Mouse (Mus musculus): ENCODE results near the gene Foxn3.

Foxn3 gene

GRCm38 (mm10) chr12:99361752-99362132 lies 201.6 kb downstream of the Foxn3 start:
- ChIA-PET POLR2A (interaction anchor here in 3 of 4 experiments (0.6 to 7.3 kb wide), 33 partner anchors 8 to 141 kb away, joined by 3 to 105 read pairs (median 6); no protein-coding TSS in a partner anchor), CTCF (interaction anchor here in 1 of 4 experiments (0.6 kb wide), 1 partner anchor 97 kb away, joined by 7 read pairs; no protein-coding TSS in a partner anchor)

GRCm38 (mm10) chr12:99360958-99361751 lies 202.2 kb downstream of the Foxn3 start:
- CTCF ChIA-PET, result interaction anchor here in 1 of 4 experiments (0.5 kb wide), 1 partner anchor 30 kb away, joined by 3 read pairs; no protein-coding TSS in a partner anchor
- POLR2A ChIA-PET, result interaction anchor here in 3 of 4 experiments (0.6 to 7.3 kb wide), 44 partner anchors 8 to 146 kb away, joined by 3 to 105 read pairs (median 5); no protein-coding TSS in a partner anchor

- ChIA-PET POLR2A (interaction anchor here in 3 of 4 experiments (0.7 to 4.0 kb wide), 4 partner anchors 10 to 36 kb away, joined by 6 to 34 read pairs (median 13); no protein-coding TSS in a partner anchor), CTCF (no interaction called here)
Observed at GRCm38 (mm10) chr12:99358698-99359097, 204.7 kb downstream of the Foxn3 start.

- CTCF ChIA-PET, result no interaction called here
- POLR2A ChIA-PET, result interaction anchor here in 3 of 4 experiments (0.5 to 4.0 kb wide), 18 partner anchors 8 to 82 kb away, joined by 3 to 34 read pairs (median 3); no protein-coding TSS in a partner anchor
Observed at GRCm38 (mm10) chr12:99356660-99357059, 206.7 kb downstream of the Foxn3 start.

GRCm38 (mm10) chr12:99353692-99354091 lies 209.7 kb downstream of the Foxn3 start:
- POLR2A ChIA-PET, result interaction anchor here in 2 of 4 experiments (0.6 to 6.6 kb wide), 12 partner anchors 8 to 392 kb away, joined by 3 to 35 read pairs (median 6); no protein-coding TSS in a partner anchor
- CTCF ChIA-PET, result no interaction called here

- CTCF ChIA-PET, result no interaction called here
- POLR2A ChIA-PET, result interaction anchor here in 3 of 4 experiments (0.5 to 6.6 kb wide), 23 partner anchors 9 to 346 kb away, joined by 3 to 35 read pairs (median 4); no protein-coding TSS in a partner anchor
Observed at GRCm38 (mm10) chr12:99352583-99352982, 210.8 kb downstream of the Foxn3 start.

- POLR2A ChIA-PET, result interaction anchor here in 3 of 4 experiments (0.6 to 6.6 kb wide), 21 partner anchors 10 to 345 kb away, joined by 3 to 35 read pairs (median 5); no protein-coding TSS in a partner anchor
- CTCF ChIA-PET, result no interaction called here
Observed at GRCm38 (mm10) chr12:99352136-99352535, 211.2 kb downstream of the Foxn3 start.

- ChIA-PET CTCF (interaction anchor here in 1 of 4 experiments (0.6 kb wide), 1 partner anchor 487 kb away, joined by 3 read pairs; no protein-coding TSS in a partner anchor), POLR2A (interaction anchor here in 3 of 4 experiments (0.6 to 6.6 kb wide), 12 partner anchors 10 to 159 kb away, joined by 3 to 35 read pairs (median 7); no protein-coding TSS in a partner anchor)
Observed at GRCm38 (mm10) chr12:99351731-99352130, 211.7 kb downstream of the Foxn3 start.

GRCm38 (mm10) chr12:99349650-99349997 lies 213.8 kb downstream of the Foxn3 start:
- POLR2A ChIA-PET, result interaction anchor here in 2 of 4 experiments (0.8 to 4.9 kb wide), 11 partner anchors 7 to 45 kb away, joined by 3 to 66 read pairs (median 7); no protein-coding TSS in a partner anchor
- CTCF ChIA-PET, result no interaction called here

GRCm38 (mm10) chr12:99348940-99349649 lies 214.3 kb downstream of the Foxn3 start:
- CTCF ChIA-PET, result no interaction called here
- POLR2A ChIA-PET, result interaction anchor here in 3 of 4 experiments (0.5 to 4.9 kb wide), 19 partner anchors 8 to 146 kb away, joined by 3 to 66 read pairs (median 7); no protein-coding TSS in a partner anchor

GRCm38 (mm10) chr12:99347512-99347911 lies 215.9 kb downstream of the Foxn3 start:
- ChIA-PET POLR2A (interaction anchor here in 3 of 4 experiments (0.6 to 4.9 kb wide), 43 partner anchors 9 to 216 kb away, joined by 3 to 66 read pairs (median 6); partner anchors contain the start of gene Foxn3 (in 1 of the 3)), CTCF (interaction anchor here in 2 of 4 experiments (0.6 to 0.7 kb wide), 2 partner anchors 67 to 80 kb away, joined by 5 to 8 read pairs; no protein-coding TSS in a partner anchor)

GRCm38 (mm10) chr12:99346982-99347381 lies 216.4 kb downstream of the Foxn3 start:
- POLR2A ChIA-PET, result interaction anchor here in 3 of 4 experiments (0.6 to 4.9 kb wide), 35 partner anchors 9 to 216 kb away, joined by 3 to 66 read pairs (median 7); partner anchors contain the start of gene Foxn3 (in 1 of the 3)

GRCm38 (mm10) chr12:99345323-99345722 lies 218.1 kb downstream of the Foxn3 start:
- ChIA-PET POLR2A (interaction anchor here in 1 of 4 experiments (0.7 to 9.5 kb wide), 4 partner anchors 12 to 49 kb away, joined by 3 to 105 read pairs (median 3); no protein-coding TSS in a partner anchor), CTCF (interaction anchor here in 2 of 4 experiments (0.6 kb wide), 2 partner anchors 37 to 127 kb away, joined by 3 to 6 read pairs; no protein-coding TSS in a partner anchor)

More at GRCm38 (mm10) chr12:99346982-99347381, 216.4 kb downstream of the Foxn3 start:
- CTCF ChIA-PET, result interaction anchor here in 1 of 4 experiments (0.7 kb wide), 1 partner anchor 79 kb away, joined by 5 read pairs; no protein-coding TSS in a partner anchor

- POLR2A ChIA-PET, result interaction anchor here in 3 of 4 experiments (0.6 to 9.5 kb wide), 22 partner anchors 10 to 62 kb away, joined by 3 to 105 read pairs (median 5); no protein-coding TSS in a partner anchor
- CTCF ChIA-PET, result no interaction called here
Observed at GRCm38 (mm10) chr12:99343378-99343777, 220.0 kb downstream of the Foxn3 start.

- ChIA-PET POLR2A (interaction anchor here (0.6 to 9.5 kb wide), 40 partner anchors 10 to 937 kb away, joined by 3 to 105 read pairs (median 6); no protein-coding TSS in a partner anchor), CTCF (interaction anchor here in 2 of 4 experiments (0.6 to 1.5 kb wide), 2 partner anchors 42 to 43 kb away, joined by 5 to 6 read pairs; no protein-coding TSS in a partner anchor)
Observed at GRCm38 (mm10) chr12:99342160-99342559, 221.2 kb downstream of the Foxn3 start.

GRCm38 (mm10) chr12:99341751-99342150 lies 221.6 kb downstream of the Foxn3 start:
- ChIA-PET POLR2A (interaction anchor here (0.6 to 9.5 kb wide), 42 partner anchors 8 to 938 kb away, joined by 3 to 105 read pairs (median 6); no protein-coding TSS in a partner anchor), CTCF (interaction anchor here in 3 of 4 experiments (0.6 to 1.5 kb wide), 3 partner anchors 42 to 357 kb away, joined by 5 to 6 read pairs (median 6); no protein-coding TSS in a partner anchor)

GRCm38 (mm10) chr12:99340418-99341182 lies 222.8 kb downstream of the Foxn3 start:
- CTCF ChIA-PET, result interaction anchor here in 2 of 4 experiments (0.5 to 0.6 kb wide), 2 partner anchors 136 to 729 kb away, joined by 3 to 4 read pairs; no protein-coding TSS in a partner anchor
- POLR2A ChIA-PET, result interaction anchor here in 3 of 4 experiments (0.6 to 9.5 kb wide), 41 partner anchors 8 to 617 kb away, joined by 3 to 105 read pairs (median 6); no protein-coding TSS in a partner anchor
